Mouse (Mus musculus) heart, postnatal 0 days (tissue): ENCODE measurements around the gene Slc44a4.
"Not testable (repeated sequence)": the region's sequence is repeated elsewhere in the genome, so short reads cannot be mapped to it uniquely, and the experiment has no call there.

Experiments used
- CTCF ChIP-seq: IDR thresholded peaks from 2 replicates; pipeline ENCODE4 v1.5.1; 2016; ENCODE audit warnings: antibody characterized with exemption, control low read depth, low read depth
- EP300 ChIP-seq: IDR thresholded peaks from 2 replicates; pipeline ENCODE4 v1.6.1; 2016; ENCODE audit warnings: antibody characterized with exemption, low read depth

- not testable (repeated sequence) for TF ChIP-seq CTCF, EP300
Measured at GRCm38 (mm10) chr17:34948721-34949552, 34.7 kb downstream of the Slc44a4 start.
